Mouse (Mus musculus): ENCODE measurements at regions not wholly inside any gene's neighbourhood (a gene's known extent, or its start where the extent isn't known, plus 50 kb on each side); places are given as distances from the start of the nearest gene placed in this dataset.
"Not testable (repeated sequence)": the region's sequence is repeated elsewhere in the genome, so short reads cannot be mapped to it uniquely, and the experiment has no call there.

DNA sequence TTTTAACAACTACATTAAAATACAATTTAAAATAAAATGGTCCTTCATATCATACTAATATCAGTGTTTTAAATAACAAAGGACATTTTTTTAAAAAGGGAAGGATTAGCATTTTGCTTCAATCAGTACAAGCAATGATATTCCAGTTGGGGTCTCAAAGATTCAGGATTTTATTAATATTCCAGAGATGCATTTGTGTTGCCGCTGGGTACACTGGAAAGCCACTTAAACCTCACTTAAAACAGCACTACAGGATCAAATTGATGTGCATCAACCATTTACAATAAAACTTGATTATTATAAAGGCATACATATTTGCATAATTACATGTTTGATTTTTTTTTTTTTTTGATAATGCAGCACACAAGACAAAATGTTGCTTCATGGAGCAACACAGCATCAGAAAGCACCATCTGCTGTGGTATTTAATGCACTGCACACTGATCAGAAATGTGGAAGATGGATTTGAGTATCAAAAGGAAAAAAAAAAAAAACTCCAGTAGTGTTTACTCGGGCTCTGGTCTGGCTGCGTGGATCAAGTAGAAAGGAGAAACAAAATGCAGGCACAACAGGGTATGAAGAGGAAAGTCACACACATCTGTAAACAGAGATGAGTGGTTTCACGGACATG lies 558.6 kb upstream of the Ptbp2 start:
- no peak for ATAC-seq (ENCODE audit: insufficient read depth, low FRiP score)
- Histone ChIP-seq H3K4me3 (replicated peaks; ENCODE audit: low read length) (no peak overlapping the region), H3K4me1 (ENCODE audit: control insufficient read depth, insufficient read depth, low read length) (no peaks in the 10 kb centered on the region), H3K27ac (ENCODE audit: low read length) (no peak overlapping the region), H3K4me2 (ENCODE audit: low read depth, low read length) (no peak overlapping the region), H3K9ac (ENCODE audit: low read length) (no peak overlapping the region), H3K27me3 (ENCODE audit: control insufficient read depth, insufficient read depth, low read length) (no peaks in the 10 kb centered on the region), H3K9me3 (replicated peaks; ENCODE audit: control insufficient read depth, low read length) (no peaks in the 10 kb centered on the region), H3K36me3 (ENCODE audit: control insufficient read depth, insufficient read depth, low read length) (no peaks in the 10 kb centered on the region)
- WGBS, result 45% methylated on average over 4 of the region's 4 CpGs

GRCm38 (mm10) chr3:120341882-120342281 lies 557.6 kb upstream of the Ptbp2 start:
- Histone ChIP-seq H3K9ac (ENCODE audit: low read length) (no peak overlapping the region), H3K36me3 (ENCODE audit: control insufficient read depth, insufficient read depth, low read length) (no peaks in the 10 kb centered on the region), H3K4me2 (ENCODE audit: low read depth, low read length) (no peak overlapping the region), H3K4me1 (ENCODE audit: control insufficient read depth, insufficient read depth, low read length) (no peaks in the 10 kb centered on the region), H3K27me3 (ENCODE audit: control insufficient read depth, insufficient read depth, low read length) (no peaks in the 10 kb centered on the region), H3K9me3 (replicated peaks; ENCODE audit: control insufficient read depth, low read length) (no peaks in the 10 kb centered on the region), H3K4me3 (replicated peaks; ENCODE audit: low read length) (no peak overlapping the region), H3K27ac (ENCODE audit: low read length) (no peak overlapping the region)
- 55% methylated on average over 2 of the region's 2 CpGs for WGBS
- no peak for ATAC-seq (ENCODE audit: insufficient read depth, low FRiP score)

GRCm38 (mm10) chr3:120335843-120336585 lies 551.7 kb upstream of the Ptbp2 start:
- no peaks in the 10 kb centered on the region for H3K27me3 ChIP-seq (ENCODE audit: control insufficient read depth, insufficient read depth, low read length)
- no peak overlapping the region for H3K9ac ChIP-seq (ENCODE audit: low read length)
- H3K4me3 ChIP-seq (replicated peaks; ENCODE audit: low read length), result no peak overlapping the region
- H3K36me3 ChIP-seq (ENCODE audit: control insufficient read depth, insufficient read depth, low read length), result no peaks in the 10 kb centered on the region
- no peak for ATAC-seq (ENCODE audit: insufficient read depth, low FRiP score)
- 60% methylated on average over 7 of the region's 7 CpGs for WGBS
- H3K9me3 ChIP-seq (replicated peaks; ENCODE audit: control insufficient read depth, low read length), result no peaks in the 10 kb centered on the region
- no peak overlapping the region for H3K27ac ChIP-seq (ENCODE audit: low read length)
- H3K4me1 ChIP-seq (ENCODE audit: control insufficient read depth, insufficient read depth, low read length), result no peaks in the 10 kb centered on the region
- H3K4me2 ChIP-seq (ENCODE audit: low read depth, low read length), result no peak overlapping the region

DNA sequence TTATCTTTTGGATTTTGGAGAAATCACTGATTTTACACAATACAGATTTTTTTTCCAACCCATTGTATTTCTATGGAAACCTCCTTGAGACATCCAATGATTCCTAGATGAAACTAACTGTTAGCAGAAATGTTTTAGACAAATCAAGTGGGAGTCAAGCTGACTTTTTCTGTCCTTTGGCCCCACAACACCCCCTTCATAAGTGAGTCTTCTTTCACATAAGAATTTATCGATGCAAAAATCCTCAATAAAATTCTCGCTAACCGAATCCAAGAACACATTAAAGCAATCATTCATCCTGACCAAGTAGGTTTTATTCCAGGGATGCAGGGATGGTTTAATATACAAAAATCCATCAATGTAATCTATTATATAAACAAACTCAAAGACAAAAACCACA lies 522.8 kb upstream of the Ptbp2 start:
- H3K4me1 ChIP-seq (ENCODE audit: control insufficient read depth, insufficient read depth, low read length); ATAC-seq (ENCODE audit: insufficient read depth, low FRiP score); H3K4me3 ChIP-seq (replicated peaks; ENCODE audit: low read length); H3K9me3 ChIP-seq (replicated peaks; ENCODE audit: control insufficient read depth, low read length); H3K27ac ChIP-seq (ENCODE audit: low read length); H3K4me2 ChIP-seq (ENCODE audit: low read depth, low read length); H3K27me3 ChIP-seq (ENCODE audit: control insufficient read depth, insufficient read depth, low read length); H3K36me3 ChIP-seq (ENCODE audit: control insufficient read depth, insufficient read depth, low read length); H3K9ac ChIP-seq (ENCODE audit: low read length): not testable (repeated sequence)
- WGBS, result 59% methylated on average over 3 of the region's 3 CpGs

DNA sequence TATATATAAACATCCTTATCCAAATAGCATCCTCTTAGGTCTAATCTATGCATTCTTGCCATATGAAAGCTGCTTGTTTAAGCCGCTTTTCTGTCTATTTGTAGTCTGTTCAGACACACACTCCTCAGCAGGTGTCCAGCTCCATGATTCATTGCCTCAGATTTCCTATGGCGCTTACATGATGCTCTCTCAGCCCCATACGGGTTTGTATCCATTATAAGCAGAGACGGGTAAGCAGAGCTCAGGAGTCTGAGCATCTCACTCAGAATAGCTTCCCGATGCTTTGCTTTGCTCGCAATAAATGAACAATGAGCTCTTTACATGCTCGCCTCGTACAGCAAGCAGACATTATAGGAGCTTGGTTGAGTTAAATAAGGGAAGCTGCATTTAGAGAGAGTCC lies 521.3 kb upstream of the Ptbp2 start:
- Histone ChIP-seq H3K4me2 (ENCODE audit: low read depth, low read length) (no peak overlapping the region), H3K27me3 (ENCODE audit: control insufficient read depth, insufficient read depth, low read length) (no peaks in the 10 kb centered on the region), H3K36me3 (ENCODE audit: control insufficient read depth, insufficient read depth, low read length) (no peaks in the 10 kb centered on the region), H3K4me3 (replicated peaks; ENCODE audit: low read length) (no peak overlapping the region), H3K4me1 (ENCODE audit: control insufficient read depth, insufficient read depth, low read length) (no peaks in the 10 kb centered on the region), H3K27ac (ENCODE audit: low read length) (no peak overlapping the region), H3K9ac (ENCODE audit: low read length) (no peak overlapping the region), H3K9me3 (replicated peaks; ENCODE audit: control insufficient read depth, low read length) (no peaks in the 10 kb centered on the region)
- ATAC-seq (ENCODE audit: insufficient read depth, low FRiP score), result no peak
- WGBS, result 44% methylated on average over 8 of the region's 8 CpGs

All from stomach, embryonic 16.5 days (tissue).